Mouse (Mus musculus): ENCODE data around the gene Pcsk6.

DNA sequence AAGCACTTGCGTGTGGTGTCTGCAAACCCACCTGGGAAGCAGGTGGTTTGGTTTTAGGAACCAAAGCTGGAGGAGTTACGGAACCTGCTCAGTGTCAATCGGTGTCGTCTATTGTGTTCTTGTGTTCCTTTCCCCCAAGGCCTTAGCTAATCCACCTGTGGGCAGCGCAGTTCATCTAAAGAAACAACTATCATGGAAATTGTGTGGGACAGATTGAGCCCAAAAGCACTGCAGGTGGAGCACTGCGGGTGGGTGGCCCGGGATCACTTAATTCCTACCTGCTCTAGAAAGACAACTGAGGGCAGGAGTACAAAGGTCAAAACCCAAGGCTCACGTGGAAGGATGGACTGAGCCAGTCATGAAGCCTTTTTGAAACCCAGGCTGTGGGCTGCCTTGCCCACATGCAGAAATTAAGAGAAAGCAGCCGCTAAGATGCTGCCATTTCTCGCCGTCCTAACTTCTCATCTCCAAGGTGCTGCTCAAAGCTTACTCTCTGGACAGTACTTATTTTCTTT, 229.2 kb downstream of the Pcsk6 start:
- TF ChIP-seq CTCF (IDR thresholded peaks at IDR 0.05; ENCODE audit: control insufficient read depth, insufficient read depth, insufficient replicate concordance, low read depth, low read length): no peak
- no peak for TF ChIP-seq POLR2A (IDR thresholded peaks at IDR 0.05; ENCODE audit: control insufficient read depth, low read depth, low read length)

Measured in testis, adult 2 months (tissue).